Mouse (Mus musculus): ENCODE data around the gene Gm13275.
"Not testable (repeated sequence)": the region's sequence is repeated elsewhere in the genome, so short reads cannot be mapped to it uniquely, and the experiment has no call there.

DNA sequence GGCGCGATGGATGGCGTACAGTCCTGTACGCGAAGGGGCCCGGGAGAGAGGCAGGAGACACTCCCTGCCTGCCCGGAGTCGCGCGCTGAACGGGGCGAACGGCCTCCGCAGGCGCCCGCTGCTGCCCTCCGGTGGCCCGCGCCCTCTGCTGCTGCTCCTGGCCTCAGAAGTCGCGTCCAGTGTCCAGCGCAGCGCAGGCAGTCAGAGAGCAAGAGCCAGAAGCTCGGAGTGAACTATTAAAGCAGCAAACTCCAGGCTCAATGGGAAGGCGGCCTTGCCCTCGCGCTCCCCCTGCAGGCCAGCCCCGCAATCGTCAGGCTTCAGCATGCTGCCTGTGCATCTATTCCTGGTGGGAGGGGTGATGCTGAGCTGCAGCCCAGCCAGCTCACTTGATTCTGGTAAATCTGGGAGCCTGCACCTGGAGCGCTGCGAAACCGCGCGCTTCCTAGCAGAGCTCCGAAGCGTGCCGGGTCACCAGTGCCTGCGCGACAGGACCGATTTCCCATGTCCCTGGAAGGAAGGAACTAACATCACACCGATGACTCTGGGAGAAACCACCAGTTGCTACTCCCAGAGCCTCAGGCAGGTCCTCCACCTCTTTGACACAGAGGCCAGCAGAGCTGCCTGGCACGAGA is 30.8 kb upstream of the Gm13275 start:
- not testable (repeated sequence) for TF ChIP-seq POLR2AphosphoS2 (IDR thresholded peaks at IDR 0.05; ENCODE audit: low read depth, low read length)
- TF ChIP-seq CTCF (conservative IDR thresholded peaks at IDR 0.05 in 1 of 2, IDR thresholded peaks at IDR 0.05 in 1 of 2; ENCODE audit: low read depth in 2 of 2, low read length in 2 of 2) = peak in 1 of 2 experiments; percentile 37; a peak in 2 of 4 replicates

Data from CH12.LX (cell line).